Mouse (Mus musculus): ENCODE measurements around the gene Tmem259. TPM values are rescaled to one million over a fixed set of nuclear protein-coding genes. Genes with fewer than 3 reads are reported as not detected.

Tmem259 gene
- 10.5 and 13.4 TPM in 2 replicates for polyA plus RNA-seq (2014; fragmentation: Nextera tagmentation; extraction: Ambion mirVana)

GRCm38 (mm10) chr10:79984195-79984816 is at the start of gene Tmem259:
TSS of gene Tmem259 (minus strand) at chr10:79984330.
- DNase-seq (ENCODE audit: low spot score) (peak; percentile 95), ATAC-seq (peak; percentile 81)
- peaks cover 22% of the 10 kb centered on the region for H3K4me1 ChIP-seq (ENCODE audit: control insufficient read depth, insufficient read depth, low read length)
- H3K27me3 ChIP-seq (replicated peaks; ENCODE audit: control insufficient read depth, insufficient read depth, low read length): peaks cover 26% of the 10 kb centered on the region
- under 1% methylated on average over 42 of the region's 49 CpGs for WGBS
- H3K4me3 ChIP-seq (ENCODE audit: low read depth, low read length): peak within 1 kb of the TSS; percentile 73
- peak within 1 kb of the TSS; percentile 87 for H3K9ac ChIP-seq (ENCODE audit: low read length)
- peaks cover 20% of the 10 kb centered on the region; the same call in 1 of the 2 replicates for H3K36me3 ChIP-seq (ENCODE audit: control insufficient read depth, insufficient read depth, low read length)
- peak within 1 kb of the TSS; percentile 95 for H3K4me2 ChIP-seq (ENCODE audit: low read length)
- H3K27ac ChIP-seq (ENCODE audit: low read depth, low read length): peak within 1 kb of the TSS; percentile 95
- no peaks in the 10 kb centered on the region for H3K9me3 ChIP-seq (replicated peaks; ENCODE audit: control insufficient read depth, low read length)

GRCm38 (mm10) chr10:80032799-80033480 is 48.8 kb upstream of the Tmem259 start:
- Histone ChIP-seq H3K27ac (ENCODE audit: low read depth, low read length) (no peak overlapping the region), H3K4me3 (ENCODE audit: low read depth, low read length) (no peak overlapping the region), H3K4me2 (ENCODE audit: low read length) (no peak overlapping the region), H3K36me3 (ENCODE audit: control insufficient read depth, insufficient read depth, low read length) (peaks cover 38% of the 10 kb centered on the region), H3K4me1 (ENCODE audit: control insufficient read depth, insufficient read depth, low read length) (no peaks in the 10 kb centered on the region), H3K9me3 (replicated peaks; ENCODE audit: control insufficient read depth, low read length) (no peaks in the 10 kb centered on the region), H3K9ac (ENCODE audit: low read length) (no peak overlapping the region), H3K27me3 (replicated peaks; ENCODE audit: control insufficient read depth, insufficient read depth, low read length) (no peaks in the 10 kb centered on the region)
- no peak for DNase-seq (ENCODE audit: low spot score)
- ATAC-seq: no peak
- WGBS: 73% methylated on average over 5 of the region's 5 CpGs

GRCm38 (mm10) chr10:80030736-80031135 is 46.6 kb upstream of the Tmem259 start:
- Histone ChIP-seq H3K4me1 (ENCODE audit: control insufficient read depth, insufficient read depth, low read length) (no peaks in the 10 kb centered on the region), H3K4me3 (ENCODE audit: low read depth, low read length) (no peak overlapping the region), H3K4me2 (ENCODE audit: low read length) (no peak overlapping the region), H3K9me3 (replicated peaks; ENCODE audit: control insufficient read depth, low read length) (no peaks in the 10 kb centered on the region), H3K36me3 (ENCODE audit: control insufficient read depth, insufficient read depth, low read length) (peaks cover 16% of the 10 kb centered on the region), H3K27me3 (replicated peaks; ENCODE audit: control insufficient read depth, insufficient read depth, low read length) (no peaks in the 10 kb centered on the region), H3K9ac (ENCODE audit: low read length) (no peak overlapping the region), H3K27ac (ENCODE audit: low read depth, low read length) (no peak overlapping the region)
- WGBS: 89% methylated on average over 17 of the region's 17 CpGs
- DNase-seq (ENCODE audit: low spot score): no peak
- ATAC-seq: no peak

- H3K4me3 ChIP-seq (ENCODE audit: low read depth, low read length): no peak overlapping the region
- DNase-seq (ENCODE audit: low spot score) (no peak), ATAC-seq (no peak)
- H3K27me3 ChIP-seq (replicated peaks; ENCODE audit: control insufficient read depth, insufficient read depth, low read length): no peaks in the 10 kb centered on the region
- H3K36me3 ChIP-seq (ENCODE audit: control insufficient read depth, insufficient read depth, low read length): peaks cover 11% of the 10 kb centered on the region
- no peaks in the 10 kb centered on the region for H3K9me3 ChIP-seq (replicated peaks; ENCODE audit: control insufficient read depth, low read length)
- H3K4me1 ChIP-seq (ENCODE audit: control insufficient read depth, insufficient read depth, low read length): no peaks in the 10 kb centered on the region
- H3K27ac ChIP-seq (ENCODE audit: low read depth, low read length): no peak overlapping the region
- WGBS: 87% methylated on average over 9 of the region's 9 CpGs
- no peak overlapping the region for H3K4me2 ChIP-seq (ENCODE audit: low read length)
- H3K9ac ChIP-seq (ENCODE audit: low read length): no peak overlapping the region
These were observed 46.1 kb upstream of the Tmem259 start for GRCm38 (mm10) chr10:80030191-80030590.

GRCm38 (mm10) chr10:80028521-80028846 is 44.4 kb upstream of the Tmem259 start:
- no peak overlapping the region for H3K4me2 ChIP-seq (ENCODE audit: low read length)
- H3K27ac ChIP-seq (ENCODE audit: low read depth, low read length): no peak overlapping the region
- ATAC-seq (no peak), DNase-seq (ENCODE audit: low spot score) (no peak)
- H3K27me3 ChIP-seq (replicated peaks; ENCODE audit: control insufficient read depth, insufficient read depth, low read length): no peaks in the 10 kb centered on the region
- no peaks in the 10 kb centered on the region for H3K4me1 ChIP-seq (ENCODE audit: control insufficient read depth, insufficient read depth, low read length)
- H3K9me3 ChIP-seq (replicated peaks; ENCODE audit: control insufficient read depth, low read length): no peaks in the 10 kb centered on the region
- no peak overlapping the region for H3K4me3 ChIP-seq (ENCODE audit: low read depth, low read length)
- no peaks in the 10 kb centered on the region for H3K36me3 ChIP-seq (ENCODE audit: control insufficient read depth, insufficient read depth, low read length)
- no peak overlapping the region for H3K9ac ChIP-seq (ENCODE audit: low read length)
- 93% methylated on average over 13 of the region's 13 CpGs for WGBS

- Histone ChIP-seq H3K4me1 (ENCODE audit: control insufficient read depth, insufficient read depth, low read length) (no peaks in the 10 kb centered on the region), H3K4me2 (ENCODE audit: low read length) (no peak overlapping the region), H3K36me3 (ENCODE audit: control insufficient read depth, insufficient read depth, low read length) (no peaks in the 10 kb centered on the region), H3K27me3 (replicated peaks; ENCODE audit: control insufficient read depth, insufficient read depth, low read length) (no peaks in the 10 kb centered on the region), H3K9ac (ENCODE audit: low read length) (no peak overlapping the region), H3K4me3 (ENCODE audit: low read depth, low read length) (no peak overlapping the region), H3K9me3 (replicated peaks; ENCODE audit: control insufficient read depth, low read length) (no peaks in the 10 kb centered on the region), H3K27ac (ENCODE audit: low read depth, low read length) (no peak overlapping the region)
- WGBS: 71% methylated on average over 20 of the region's 20 CpGs
- DNase-seq (ENCODE audit: low spot score) (no peak), ATAC-seq (no peak)
These were observed 43.8 kb upstream of the Tmem259 start for GRCm38 (mm10) chr10:80027681-80028520.

- H3K4me2 ChIP-seq (ENCODE audit: low read length): no peak overlapping the region
- H3K4me3 ChIP-seq (ENCODE audit: low read depth, low read length): no peak overlapping the region
- DNase-seq (ENCODE audit: low spot score): no peak
- no peaks in the 10 kb centered on the region for H3K27me3 ChIP-seq (replicated peaks; ENCODE audit: control insufficient read depth, insufficient read depth, low read length)
- H3K4me1 ChIP-seq (ENCODE audit: control insufficient read depth, insufficient read depth, low read length): no peaks in the 10 kb centered on the region
- H3K9me3 ChIP-seq (replicated peaks; ENCODE audit: control insufficient read depth, low read length): no peaks in the 10 kb centered on the region
- H3K27ac ChIP-seq (ENCODE audit: low read depth, low read length): no peak overlapping the region
- no peak overlapping the region for H3K9ac ChIP-seq (ENCODE audit: low read length)
- WGBS: 64% methylated on average over 12 of the region's 12 CpGs
- no peaks in the 10 kb centered on the region for H3K36me3 ChIP-seq (ENCODE audit: control insufficient read depth, insufficient read depth, low read length)
- no peak for ATAC-seq
These were observed 41.8 kb upstream of the Tmem259 start for GRCm38 (mm10) chr10:80025889-80026288.

- DNase-seq (ENCODE audit: low spot score): no peak
- no peaks in the 10 kb centered on the region for H3K4me1 ChIP-seq (ENCODE audit: control insufficient read depth, insufficient read depth, low read length)
These were observed 41.3 kb upstream of the Tmem259 start for GRCm38 (mm10) chr10:80025463-80025862.

GRCm38 (mm10) chr10:80025044-80025347 is 40.9 kb upstream of the Tmem259 start:
- DNase-seq (ENCODE audit: low spot score): no peak
- no peak overlapping the region for H3K4me3 ChIP-seq (ENCODE audit: low read depth, low read length)
- 62% methylated on average over 4 of the region's 4 CpGs for WGBS
- H3K36me3 ChIP-seq (ENCODE audit: control insufficient read depth, insufficient read depth, low read length): no peaks in the 10 kb centered on the region
- peaks cover 6% of the 10 kb centered on the region; the same call in 1 of the 2 replicates for H3K27me3 ChIP-seq (replicated peaks; ENCODE audit: control insufficient read depth, insufficient read depth, low read length)
- no peak overlapping the region for H3K4me2 ChIP-seq (ENCODE audit: low read length)
- H3K9ac ChIP-seq (ENCODE audit: low read length): no peak overlapping the region
- no peaks in the 10 kb centered on the region for H3K4me1 ChIP-seq (ENCODE audit: control insufficient read depth, insufficient read depth, low read length)
- no peaks in the 10 kb centered on the region for H3K9me3 ChIP-seq (replicated peaks; ENCODE audit: control insufficient read depth, low read length)
- no peak overlapping the region for H3K27ac ChIP-seq (ENCODE audit: low read depth, low read length)
- no peak for ATAC-seq

More at GRCm38 (mm10) chr10:80025463-80025862, 41.3 kb upstream of the Tmem259 start:
- WGBS: 79% methylated on average over 10 of the region's 10 CpGs
- Histone ChIP-seq H3K27ac (ENCODE audit: low read depth, low read length) (no peak overlapping the region), H3K9me3 (replicated peaks; ENCODE audit: control insufficient read depth, low read length) (no peaks in the 10 kb centered on the region), H3K4me3 (ENCODE audit: low read depth, low read length) (no peak overlapping the region), H3K36me3 (ENCODE audit: control insufficient read depth, insufficient read depth, low read length) (no peaks in the 10 kb centered on the region), H3K4me2 (ENCODE audit: low read length) (no peak overlapping the region), H3K27me3 (replicated peaks; ENCODE audit: control insufficient read depth, insufficient read depth, low read length) (peaks cover 2% of the 10 kb centered on the region; the same call in 1 of the 2 replicates), H3K9ac (ENCODE audit: low read length) (no peak overlapping the region)
- no peak for ATAC-seq

All from forebrain, embryonic 14.5 days (tissue).